Mouse (Mus musculus): Measurements from ENCODE around the gene Bhmt2.

DNA sequence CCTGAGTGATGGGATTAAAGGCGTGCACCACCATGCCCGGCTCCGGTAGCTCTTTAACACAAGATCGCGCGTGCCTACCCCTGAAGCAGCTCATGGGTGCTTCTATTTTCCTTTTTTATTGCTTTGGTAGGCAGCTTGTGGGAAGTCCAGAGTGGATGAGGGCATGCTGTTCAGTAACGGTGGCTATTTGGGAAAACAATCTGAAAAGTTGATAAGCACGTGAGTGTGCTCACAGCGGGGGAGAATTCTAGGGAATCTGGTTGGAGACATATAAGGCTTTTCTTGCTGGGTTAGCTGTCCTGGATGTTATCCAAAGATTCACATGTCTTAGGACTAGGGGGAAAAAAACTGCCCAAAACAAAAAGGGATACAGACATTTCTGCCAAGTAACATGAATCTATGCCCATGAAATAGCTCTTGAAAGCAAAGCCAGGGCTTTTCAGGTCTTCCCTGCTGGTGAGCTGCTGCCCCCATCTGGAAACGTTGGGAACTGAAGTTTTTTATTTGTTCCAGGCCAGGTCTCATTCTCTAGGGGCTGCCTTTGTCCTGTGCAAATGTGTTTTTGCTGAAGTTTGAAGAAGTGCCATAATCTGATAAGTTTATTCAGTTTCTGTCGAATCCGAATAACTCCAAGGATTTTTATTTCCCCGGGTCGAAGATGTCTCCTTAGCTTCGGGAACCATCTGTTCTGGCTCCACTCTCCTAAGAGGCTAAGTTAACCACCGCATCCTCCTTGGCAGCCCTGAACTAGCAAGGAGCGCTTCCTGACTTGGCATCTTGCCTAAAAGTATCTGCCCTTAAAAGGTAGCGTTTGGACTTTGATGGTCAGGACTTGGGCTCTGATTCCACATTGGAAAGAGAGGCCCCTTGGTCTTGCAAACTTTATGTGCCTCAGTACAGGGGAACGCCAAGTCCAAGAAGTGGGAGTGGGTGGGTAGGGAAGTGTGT is 61.2 kb downstream of the Bhmt2 start:
- TF ChIP-seq CTCF (IDR thresholded peaks at IDR 0.05; ENCODE audit: low read depth, low read length) = no peak; the same call in 1 of the 2 replicates
- no peak for TF ChIP-seq POLR2A (IDR thresholded peaks at IDR 0.05; ENCODE audit: borderline replicate concordance, low read depth, low read length)
